Comparison of ENCODE assay signal across 10 mouse cellular contexts in genomic region chr17:65906313-65906894, GRCm38 (mm10). TPM values are rescaled to one million over a fixed set of nuclear protein-coding genes. Genes with fewer than 3 reads are reported as not detected.
DNase-seq lines count a peak whose midpoint lies in the region; ATAC-seq and TF ChIP-seq lines count a peak whose summit lies in the region.
"Had no signal": no experiment of that assay in that cellular context is flagged by ENCODE, and none has a peak within 500 bp of the region (broad histone marks: within the 10 kb centered on the region; RNA-seq: fewer than 3 reads in every experiment).

No protein-coding gene starts in this region.

- H3K4me2 ChIP-seq in liver, embryonic 12.5 days = peak overlapping the region; percentile 47
- H3K4me2 ChIP-seq: midbrain, embryonic 15.5 days had no signal

- no peak for TF ChIP-seq POLR2A in spleen, adult 2 months (IDR thresholded peaks at IDR 0.05; ENCODE audit: low read depth, low read length)

- 16% methylated on average over 11 of the region's 12 CpGs for WGBS in spleen, adult 2 months
- WGBS in liver, embryonic 12.5 days (ENCODE audit: insufficient replicate concordance) = 24% methylated on average over 12 of the region's 12 CpGs

- H3K27me3 ChIP-seq in spleen, adult 2 months (ENCODE audit: control insufficient read depth, insufficient read depth, low read length) = no peaks in the 10 kb centered on the region
- no peaks in the 10 kb centered on the region for H3K27me3 ChIP-seq in liver, embryonic 12.5 days (replicated peaks)
- H3K27me3 ChIP-seq: midbrain, embryonic 15.5 days had no signal

- peak; percentile 85 for DNase-seq in heart, adult 11 months
- DNase-seq in heart, postnatal 25 days (ENCODE audit: low spot score) = no peak
- peak in 1 of 2 experiments; percentile 10 for DNase-seq in spleen, adult 2 months (ENCODE audit: low read depth in 1 of 2, low spot score in 2 of 2)
- DNase-seq in spleen, postnatal 4 days (ENCODE audit: low spot score in 2 of 2) = no peak
- DNase-seq in thymus, postnatal 36 days = peak; percentile 19 to 22
- DNase-seq in right cerebral cortex, postnatal 25 days = no peak
- DNase-seq in right cerebral cortex, postnatal 4 days = no peak
- DNase-seq: cerebellum, adult 9-10 months had no signal

- intact Hi-C loops in heart, postnatal 25 days (cut with DNase I) = no loop called here

- H3K4me1 ChIP-seq in spleen, adult 2 months (ENCODE audit: control insufficient read depth, insufficient read depth, insufficient read length) = peaks cover 4% of the 10 kb centered on the region; the same call in 1 of the 2 replicates
- peaks cover 15% of the 10 kb centered on the region; the same call in 1 of the 2 replicates for H3K4me1 ChIP-seq in liver, embryonic 12.5 days
- H3K4me1 ChIP-seq: midbrain, embryonic 15.5 days had no signal

- H3K9me3 ChIP-seq in liver, embryonic 12.5 days (replicated peaks) = peaks cover 6% of the 10 kb centered on the region
- H3K9me3 ChIP-seq: midbrain, embryonic 15.5 days had no signal

- TF ChIP-seq CTCF in spleen, adult 2 months (IDR thresholded peaks at IDR 0.05; ENCODE audit: extremely low read depth, insufficient read depth, insufficient read length, insufficient replicate concordance) = no peak

- peak overlapping the region; percentile 48 for H3K4me3 ChIP-seq in spleen, adult 2 months (ENCODE audit: extremely low read depth, insufficient read depth, insufficient read length)
- H3K4me3 ChIP-seq in liver, embryonic 12.5 days = no peak overlapping the region
- H3K4me3 ChIP-seq: midbrain, embryonic 15.5 days had no signal

- peak overlapping the region; percentile 48 for H3K27ac ChIP-seq in spleen, adult 2 months (ENCODE audit: insufficient read depth, low read length)
- H3K27ac ChIP-seq in liver, embryonic 12.5 days = no peak overlapping the region
- H3K27ac ChIP-seq: midbrain, embryonic 15.5 days had no signal

- no peak for ATAC-seq in liver, embryonic 12.5 days
- ATAC-seq: midbrain, embryonic 15.5 days had no signal

- H3K9ac ChIP-seq in liver, embryonic 12.5 days = no peak overlapping the region
- H3K9ac ChIP-seq: midbrain, embryonic 15.5 days had no signal

- H3K36me3 ChIP-seq in spleen, adult 2 months (ENCODE audit: control insufficient read depth, insufficient read depth, low read length) = no peaks in the 10 kb centered on the region
- H3K36me3 ChIP-seq in liver, embryonic 12.5 days = no peaks in the 10 kb centered on the region
- H3K36me3 ChIP-seq: midbrain, embryonic 15.5 days had no signal

RNA-seq across cellular contexts. Expression of gene Ralbp1, which starts 20.8 kb away (rescaled TPM):
- 10 to 100 TPM; 37.8 to 38.6 TPM for total RNA-seq in heart, postnatal 25 days (2021)
- 22.7 and 26.6 TPM in 2 replicates for polyA plus RNA-seq in spleen, adult 2 months (2012; rRNA removed)
- polyA plus RNA-seq in liver, embryonic 12.5 days (2016; fragmentation: Nextera tagmentation; extraction: Ambion mirVana) = 45.9 and 47.3 TPM in 2 replicates

RNA-seq across cellular contexts. Expression of gene Twsg1, which starts 44.6 kb away (rescaled TPM):
- total RNA-seq in heart, postnatal 25 days (2021) = 10 to 100 TPM; 72.8 to 76.8 TPM
- polyA plus RNA-seq in spleen, adult 2 months (2012; rRNA removed) = 12.9 and 17.3 TPM in 2 replicates
- polyA plus RNA-seq in liver, embryonic 12.5 days (2016; fragmentation: Nextera tagmentation; extraction: Ambion mirVana) = 23.1 and 26.4 TPM in 2 replicates

Comparison
In these comparisons a context has a peak if more than half of its experiments do, and no peak if none do; other contexts are left out.
1. DNase-seq: peak in heart, adult 11 months (single experiment) and thymus, postnatal 36 days (2 of 2); none in heart, postnatal 25 days (single experiment), spleen, postnatal 4 days (0 of 2), right cerebral cortex, postnatal 25 days (single experiment) and right cerebral cortex, postnatal 4 days (single experiment).